Mouse (Mus musculus): Measurements from ENCODE around the gene Traf3. TPM values are rescaled to one million over a fixed set of nuclear protein-coding genes. Genes with fewer than 3 reads are reported as not detected.

Gene Traf3
- total RNA-seq, 1 experiment = 12.4 TPM

GRCm38 (mm10) chr12:111230793-111231192, 64.6 kb downstream of the Traf3 start:
- no peak for TF ChIP-seq ZC3H11A (IDR thresholded peaks at IDR 0.05; ENCODE audit: borderline replicate concordance, low read depth, low read length)
- no peak for TF ChIP-seq HCFC1 (IDR thresholded peaks at IDR 0.05; ENCODE audit: borderline replicate concordance, insufficient read depth, low read length)
- TF ChIP-seq CHD2 (IDR thresholded peaks at IDR 0.05; ENCODE audit: low read depth, low read length) = no peak
- DNase-seq (ENCODE audit: low read depth, low spot score) = no peak
- in situ Hi-C loops (cut with MboI; ENCODE audit: low sequenced_read_pairs in 2 of 2, unreplicated experiment in 2 of 2) = no loop called here

GRCm38 (mm10) chr12:111233798-111234197, 67.6 kb downstream of the Traf3 start:
- DNase-seq (ENCODE audit: low read depth, low spot score) = no peak
- Histone ChIP-seq H3K9ac (ENCODE audit: insufficient read depth, low read depth, low read length, poor library complexity, severe bottlenecking) (no peak overlapping the region), H3K36me3 (ENCODE audit: control insufficient read depth, insufficient read depth, low read length, poor library complexity, severe bottlenecking) (peaks cover 3% of the 10 kb centered on the region; the same call in 1 of the 2 replicates), H3K4me1 (ENCODE audit: control insufficient read depth in 2 of 2, insufficient read depth in 2 of 2, low read length in 2 of 2, poor library complexity in 1 of 2) (peaks cover 5 to 15% of the 10 kb centered on the region in 2 experiments), H3K27ac (ENCODE audit: insufficient read depth, low read depth, low read length, poor library complexity, severe bottlenecking) (no peak overlapping the region), H3K9me3 (ENCODE audit: control insufficient read depth, insufficient read depth, low read depth, low read length) (no peaks in the 10 kb centered on the region), H3K4me3 (ENCODE audit: insufficient read depth in 1 of 2, low read depth in 1 of 2, low read length in 2 of 2, poor library complexity in 1 of 2, severe bottlenecking in 1 of 2) (no peak overlapping the region)
- in situ Hi-C loops (cut with MboI; ENCODE audit: low sequenced_read_pairs in 2 of 2, unreplicated experiment in 2 of 2) = no loop called here
- TF ChIP-seq MAFK (IDR thresholded peaks at IDR 0.05; ENCODE audit: insufficient read depth, low read depth, low read length) (no peak), ZNF384 (IDR thresholded peaks at IDR 0.05; ENCODE audit: low read depth, low read length) (no peak), CHD2 (IDR thresholded peaks at IDR 0.05; ENCODE audit: low read depth, low read length) (no peak), ZC3H11A (IDR thresholded peaks at IDR 0.05; ENCODE audit: borderline replicate concordance, low read depth, low read length) (no peak), HCFC1 (IDR thresholded peaks at IDR 0.05; ENCODE audit: borderline replicate concordance, insufficient read depth, low read length) (no peak)

More at GRCm38 (mm10) chr12:111230793-111231192, 64.6 kb downstream of the Traf3 start:
- no peak overlapping the region for H3K27ac ChIP-seq (ENCODE audit: insufficient read depth, low read depth, low read length, poor library complexity, severe bottlenecking)
- no peaks in the 10 kb centered on the region for H3K36me3 ChIP-seq (ENCODE audit: control insufficient read depth, insufficient read depth, low read length, poor library complexity, severe bottlenecking)
- no peak overlapping the region for H3K9ac ChIP-seq (ENCODE audit: insufficient read depth, low read depth, low read length, poor library complexity, severe bottlenecking)
- H3K9me3 ChIP-seq (ENCODE audit: control insufficient read depth, insufficient read depth, low read depth, low read length) = no peaks in the 10 kb centered on the region
- H3K4me3 ChIP-seq (ENCODE audit: insufficient read depth in 1 of 2, low read depth in 1 of 2, low read length in 2 of 2, poor library complexity in 1 of 2, severe bottlenecking in 1 of 2) = no peak overlapping the region
- H3K4me1 ChIP-seq (ENCODE audit: control insufficient read depth in 2 of 2, insufficient read depth in 2 of 2, low read length in 2 of 2, poor library complexity in 1 of 2) = peaks cover 5 to 10% of the 10 kb centered on the region in 2 experiments

GRCm38 (mm10) chr12:111234383-111234782, 68.2 kb downstream of the Traf3 start:
- peaks cover 5 to 15% of the 10 kb centered on the region in 2 experiments for H3K4me1 ChIP-seq (ENCODE audit: control insufficient read depth in 2 of 2, insufficient read depth in 2 of 2, low read length in 2 of 2, poor library complexity in 1 of 2)
- no peak overlapping the region; a peak in 1 of 4 replicates for H3K4me3 ChIP-seq (ENCODE audit: insufficient read depth in 1 of 2, low read depth in 1 of 2, low read length in 2 of 2, poor library complexity in 1 of 2, severe bottlenecking in 1 of 2)
- no peak overlapping the region for H3K27ac ChIP-seq (ENCODE audit: insufficient read depth, low read depth, low read length, poor library complexity, severe bottlenecking)
- peaks cover 3% of the 10 kb centered on the region; the same call in 1 of the 2 replicates for H3K36me3 ChIP-seq (ENCODE audit: control insufficient read depth, insufficient read depth, low read length, poor library complexity, severe bottlenecking)
- no peak for DNase-seq (ENCODE audit: low read depth, low spot score)
- H3K9ac ChIP-seq (ENCODE audit: insufficient read depth, low read depth, low read length, poor library complexity, severe bottlenecking) = no peak overlapping the region; the same call in 1 of the 2 replicates
- in situ Hi-C loops (cut with MboI; ENCODE audit: low sequenced_read_pairs in 2 of 2, unreplicated experiment in 2 of 2) = no loop called here
- no peaks in the 10 kb centered on the region for H3K9me3 ChIP-seq (ENCODE audit: control insufficient read depth, insufficient read depth, low read depth, low read length)
- TF ChIP-seq ZNF384 (IDR thresholded peaks at IDR 0.05; ENCODE audit: low read depth, low read length) (no peak), CHD2 (IDR thresholded peaks at IDR 0.05; ENCODE audit: low read depth, low read length) (no peak), HCFC1 (IDR thresholded peaks at IDR 0.05; ENCODE audit: borderline replicate concordance, insufficient read depth, low read length) (no peak), ZC3H11A (IDR thresholded peaks at IDR 0.05; ENCODE audit: borderline replicate concordance, low read depth, low read length) (no peak), MAFK (IDR thresholded peaks at IDR 0.05; ENCODE audit: insufficient read depth, low read depth, low read length) (no peak)

GRCm38 (mm10) chr12:111235631-111236030, 69.5 kb downstream of the Traf3 start:
- DNase-seq (ENCODE audit: low read depth, low spot score) = no peak
- Histone ChIP-seq H3K36me3 (ENCODE audit: control insufficient read depth, insufficient read depth, low read length, poor library complexity, severe bottlenecking) (peaks cover 3% of the 10 kb centered on the region; the same call in 1 of the 2 replicates), H3K9ac (ENCODE audit: insufficient read depth, low read depth, low read length, poor library complexity, severe bottlenecking) (no peak overlapping the region), H3K4me1 (ENCODE audit: control insufficient read depth in 2 of 2, insufficient read depth in 2 of 2, low read length in 2 of 2, poor library complexity in 1 of 2) (peaks cover 5 to 15% of the 10 kb centered on the region in 2 experiments), H3K9me3 (ENCODE audit: control insufficient read depth, insufficient read depth, low read depth, low read length) (no peaks in the 10 kb centered on the region), H3K4me3 (ENCODE audit: insufficient read depth in 1 of 2, low read depth in 1 of 2, low read length in 2 of 2, poor library complexity in 1 of 2, severe bottlenecking in 1 of 2) (no peak overlapping the region), H3K27ac (ENCODE audit: insufficient read depth, low read depth, low read length, poor library complexity, severe bottlenecking) (no peak overlapping the region)
- in situ Hi-C loops (cut with MboI; ENCODE audit: low sequenced_read_pairs in 2 of 2, unreplicated experiment in 2 of 2) = no loop called here
- TF ChIP-seq ZNF384 (IDR thresholded peaks at IDR 0.05; ENCODE audit: low read depth, low read length) (no peak), HCFC1 (IDR thresholded peaks at IDR 0.05; ENCODE audit: borderline replicate concordance, insufficient read depth, low read length) (no peak)

Data from ES-E14 (cell line).